In the genomic region with DNA sequence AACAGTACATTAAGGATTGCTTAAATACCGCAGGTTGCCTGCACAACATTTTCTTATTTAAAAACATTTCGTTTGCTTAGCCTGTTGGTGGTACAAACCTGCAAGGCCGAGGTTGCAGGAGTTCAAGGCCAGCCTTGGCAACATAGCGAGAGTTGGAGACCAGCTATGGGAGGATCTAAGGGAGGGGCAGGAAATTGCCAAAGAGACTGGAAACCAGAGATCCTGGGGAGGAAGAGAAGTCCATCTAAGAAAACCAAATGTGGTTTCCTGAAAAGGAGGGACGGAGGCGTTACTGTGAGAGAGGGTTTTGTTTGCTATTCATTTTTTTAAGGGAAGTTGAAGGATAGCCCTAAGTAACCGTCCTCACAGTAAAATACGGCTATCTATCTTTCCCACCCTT, we compare ENCODE assay signal across 9 mouse cellular contexts. TPM values are rescaled to one million over a fixed set of nuclear protein-coding genes. Genes with fewer than 3 reads are reported as not detected.
A peak's percentile ranks its signal among the peaks of the same experiment; 100 is the strongest.
DNase-seq lines count a peak whose midpoint lies in the region; ATAC-seq and TF ChIP-seq lines count a peak whose summit lies in the region.
"Had no signal": no experiment of that assay in that cellular context is flagged by ENCODE, and none has a peak within 500 bp of the region (broad histone marks: within the 10 kb centered on the region; RNA-seq: fewer than 3 reads in every experiment).

No protein-coding gene starts in this region.

- H3K9me3 ChIP-seq in kidney, embryonic 15.5 days (replicated peaks) = no peaks in the 10 kb centered on the region; the same call in 1 of the 2 replicates
- peaks cover 5% of the 10 kb centered on the region; the same call in 1 of the 2 replicates for H3K9me3 ChIP-seq in embryonic facial prominence, embryonic 13.5 days
- no peaks in the 10 kb centered on the region for H3K9me3 ChIP-seq in liver, embryonic 14.5 days (ENCODE audit: control insufficient read depth, low read length)
- H3K9me3 ChIP-seq in neural tube, embryonic 11.5 days (ENCODE audit: control insufficient read depth, low read length) = no peaks in the 10 kb centered on the region

- H3K36me3 ChIP-seq in kidney, embryonic 15.5 days = peaks cover 13% of the 10 kb centered on the region
- peaks cover 16% of the 10 kb centered on the region for H3K36me3 ChIP-seq in embryonic facial prominence, embryonic 13.5 days
- no peaks in the 10 kb centered on the region for H3K36me3 ChIP-seq in liver, embryonic 14.5 days (replicated peaks; ENCODE audit: control insufficient read depth, insufficient read depth, low read depth)
- H3K36me3 ChIP-seq in neural tube, embryonic 11.5 days (ENCODE audit: control insufficient read depth, insufficient read depth, low read length) = no peaks in the 10 kb centered on the region
- H3K36me3 ChIP-seq: G1E had no signal

- ATAC-seq in kidney, embryonic 15.5 days (replicated peaks; ENCODE audit: low FRiP score) = no peak
- ATAC-seq in embryonic facial prominence, embryonic 13.5 days (ENCODE audit: insufficient number of reproducible peaks, insufficient read depth, low FRiP score, low TSS enrichment, low read depth) = no peak
- ATAC-seq in liver, embryonic 14.5 days (ENCODE audit: insufficient read depth) = no peak
- ATAC-seq in neural tube, embryonic 11.5 days (ENCODE audit: insufficient read depth, low FRiP score, low TSS enrichment) = no peak
- no peak for ATAC-seq in frontal cortex, adult (ENCODE audit: low TSS enrichment)

- 49% methylated on average over 8 of the region's 8 CpGs for WGBS in kidney, embryonic 15.5 days
- WGBS in embryonic facial prominence, embryonic 13.5 days = 44% methylated on average over 8 of the region's 8 CpGs
- 8% methylated on average over 8 of the region's 8 CpGs for WGBS in liver, embryonic 14.5 days (ENCODE audit: insufficient replicate concordance)
- WGBS in neural tube, embryonic 11.5 days = 61% methylated on average over 8 of the region's 8 CpGs

- intact Hi-C loops in heart, postnatal 36 days (cut with DNase I) = no loop called here

- no peak for TF ChIP-seq CTCF in liver, embryonic 14.5 days (IDR thresholded peaks at IDR 0.05; ENCODE audit: low read depth)

- H3K4me1 ChIP-seq in kidney, embryonic 15.5 days = peaks cover 24% of the 10 kb centered on the region
- peaks cover 16% of the 10 kb centered on the region for H3K4me1 ChIP-seq in embryonic facial prominence, embryonic 13.5 days
- peaks cover 0 to 14% of the 10 kb centered on the region in 2 experiments; a peak in 2 of 4 replicates for H3K4me1 ChIP-seq in liver, embryonic 14.5 days (replicated peaks; ENCODE audit: control insufficient read depth in 2 of 2, insufficient read depth in 2 of 2, low read length in 1 of 2)
- H3K4me1 ChIP-seq in neural tube, embryonic 11.5 days (ENCODE audit: control insufficient read depth, insufficient read depth, low read length) = peaks cover 5% of the 10 kb centered on the region; the same call in 1 of the 2 replicates

- H3K4me3 ChIP-seq in kidney, embryonic 15.5 days (replicated peaks) = peak overlapping the region; percentile 90
- peak overlapping the region; percentile 81 for H3K4me3 ChIP-seq in embryonic facial prominence, embryonic 13.5 days
- H3K4me3 ChIP-seq in liver, embryonic 14.5 days (ENCODE audit: insufficient read depth in 1 of 2, low read depth in 2 of 2, low read length in 2 of 2) = peak overlapping the region in 1 of 2 experiments; percentile 60; a peak in 2 of 4 replicates
- peak overlapping the region; percentile 74; the same call in 1 of the 2 replicates for H3K4me3 ChIP-seq in neural tube, embryonic 11.5 days (ENCODE audit: low read depth, low read length)

- no peak for TF ChIP-seq EP300 in liver, embryonic 14.5 days (IDR thresholded peaks at IDR 0.05; ENCODE audit: low read depth)

- DNase-seq in kidney, adult 8-10 months = no peak
- peak; percentile 47 to 60 for DNase-seq in heart, postnatal 36 days
- no peak for DNase-seq in liver, embryonic 14.5 days (ENCODE audit: low read depth in 3 of 3, low spot score in 3 of 3)
- DNase-seq in neural tube, embryonic 11.5 days (ENCODE audit: low spot score) = no peak
- DNase-seq in cerebellum, postnatal 10 days = no peak

- peak overlapping the region; percentile 92; the same call in 1 of the 2 replicates for H3K9ac ChIP-seq in kidney, embryonic 15.5 days
- H3K9ac ChIP-seq in embryonic facial prominence, embryonic 13.5 days = peak overlapping the region; percentile 93
- no peak overlapping the region for H3K9ac ChIP-seq in liver, embryonic 14.5 days (replicated peaks)
- no peak overlapping the region; the same call in 1 of the 2 replicates for H3K9ac ChIP-seq in neural tube, embryonic 11.5 days (ENCODE audit: low read length)

- peak overlapping the region; percentile 93 for H3K4me2 ChIP-seq in kidney, embryonic 15.5 days
- peak overlapping the region; percentile 83 for H3K4me2 ChIP-seq in embryonic facial prominence, embryonic 13.5 days
- peak overlapping the region; percentile 63 for H3K4me2 ChIP-seq in liver, embryonic 14.5 days (ENCODE audit: low read depth)
- peak overlapping the region; percentile 85 for H3K4me2 ChIP-seq in neural tube, embryonic 11.5 days (ENCODE audit: low read depth)

- no peaks in the 10 kb centered on the region for H3K27me3 ChIP-seq in kidney, embryonic 15.5 days
- H3K27me3 ChIP-seq in embryonic facial prominence, embryonic 13.5 days = no peaks in the 10 kb centered on the region
- H3K27me3 ChIP-seq in liver, embryonic 14.5 days (ENCODE audit: control insufficient read depth, insufficient read depth, low read length) = peaks cover 21% of the 10 kb centered on the region
- no peaks in the 10 kb centered on the region for H3K27me3 ChIP-seq in neural tube, embryonic 11.5 days (ENCODE audit: control insufficient read depth, insufficient read depth, low read length)

- peak overlapping the region; percentile 99 for H3K27ac ChIP-seq in kidney, embryonic 15.5 days
- peak overlapping the region; percentile 98 for H3K27ac ChIP-seq in embryonic facial prominence, embryonic 13.5 days
- H3K27ac ChIP-seq in liver, embryonic 14.5 days = no peak overlapping the region
- no peak overlapping the region for H3K27ac ChIP-seq in neural tube, embryonic 11.5 days (ENCODE audit: low read depth, low read length)

RNA-seq across cellular contexts. Expression of gene A930033H14Rik, which starts 1.3 kb away (rescaled TPM):
- 2.0 and 2.2 TPM in 2 replicates for polyA plus RNA-seq in kidney, embryonic 15.5 days (2015; fragmentation: Nextera tagmentation; extraction: Ambion mirVana)
- polyA plus RNA-seq in embryonic facial prominence, embryonic 13.5 days (2015; fragmentation: Nextera tagmentation; extraction: Ambion mirVana) = 2.9 and 3.0 TPM in 2 replicates
- 1 to 10 TPM; 1.1 to 3.2 TPM for total RNA-seq in heart, postnatal 36 days (2021)
- 0.32 and 0.51 TPM in 2 replicates for polyA plus RNA-seq in liver, embryonic 14.5 days (2012; rRNA removed)
- 0.18 and 0.19 TPM in 2 replicates for polyA plus RNA-seq in liver, embryonic 14.5 days (2014; fragmentation: Nextera tagmentation; extraction: Ambion mirVana)
- polyA plus RNA-seq in neural tube, embryonic 11.5 days (2014; fragmentation: Nextera tagmentation; extraction: Ambion mirVana) = 0.77 and 1.3 TPM in 2 replicates
- polyA plus RNA-seq: G1E had no signal

Comparison
In these comparisons a context has a peak if more than half of its experiments do, and no peak if none do; other contexts are left out.
1. H3K27ac ChIP-seq: peak in kidney, embryonic 15.5 days (single experiment) and embryonic facial prominence, embryonic 13.5 days (single experiment); none in liver, embryonic 14.5 days (single experiment) and neural tube, embryonic 11.5 days (single experiment).
2. H3K9ac ChIP-seq: peak in kidney, embryonic 15.5 days (single experiment) and embryonic facial prominence, embryonic 13.5 days (single experiment); none in liver, embryonic 14.5 days (single experiment) and neural tube, embryonic 11.5 days (single experiment).
3. DNase-seq: peak in heart, postnatal 36 days (2 of 2); none in kidney, adult 8-10 months (0 of 2), liver, embryonic 14.5 days (0 of 3), neural tube, embryonic 11.5 days (single experiment) and cerebellum, postnatal 10 days (0 of 2).
4. Peak in every context shown above with its lines, with median percentiles within 50 percentile points of each other: H3K4me2 ChIP-seq.